Mouse (Mus musculus) monocyte, adult 59 days (primary cell): Measurements from ENCODE around the gene A930017K11Rik. TPM values are rescaled to one million over a fixed set of nuclear protein-coding genes. Genes with fewer than 3 reads are reported as not detected.

Experiments
- total RNA-seq, 2 experiments: library from RNA; stranded (reverse); gene quantifications; one replicate each; pipeline ENCODE4 v1.2.4; 2023

The A930017K11Rik gene
- total RNA-seq = not detected

DNA sequence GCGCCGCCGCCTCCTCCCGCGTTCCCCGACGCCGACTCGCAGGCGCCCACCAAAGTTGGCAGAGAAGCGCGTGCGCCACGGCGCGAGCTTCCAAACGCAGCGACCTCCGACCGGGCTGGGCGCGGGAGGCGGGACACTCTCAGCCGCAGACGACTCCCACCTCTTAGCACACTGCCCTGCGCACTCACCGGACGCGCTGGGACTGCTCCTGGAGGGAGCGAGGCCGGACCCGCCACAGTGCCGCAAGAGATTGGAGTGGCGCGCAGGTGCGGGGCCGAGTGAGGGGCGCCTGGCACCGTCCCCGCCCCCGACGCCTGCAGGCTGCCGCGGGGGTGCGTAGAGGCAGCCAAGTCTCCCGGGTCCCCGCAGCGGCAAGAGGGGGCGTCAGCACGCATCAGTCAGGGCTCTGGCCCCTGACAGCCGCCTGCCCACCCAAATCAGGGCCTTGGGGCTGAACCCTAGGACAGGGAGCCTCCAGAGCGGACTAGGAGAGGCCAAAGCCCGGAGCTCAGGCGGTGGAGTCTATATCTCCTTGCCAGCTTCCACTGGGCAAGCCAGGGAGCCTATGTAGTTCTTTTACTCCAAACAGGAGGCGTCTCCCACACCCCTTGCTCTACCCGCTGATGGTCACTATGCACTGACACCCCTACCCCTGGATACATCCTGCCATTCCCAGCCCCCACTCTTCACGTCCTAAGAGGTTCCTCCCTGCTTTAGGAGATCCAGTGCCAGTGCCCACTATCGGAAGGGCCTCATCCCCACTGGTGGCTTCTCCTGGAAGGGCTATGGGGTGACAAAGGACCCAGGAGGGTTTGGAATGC lies at the start of gene A930017K11Rik:
A930017K11Rik (minus strand) TSS at position 763 of the 821 bp plus-strand sequence.

DNA sequence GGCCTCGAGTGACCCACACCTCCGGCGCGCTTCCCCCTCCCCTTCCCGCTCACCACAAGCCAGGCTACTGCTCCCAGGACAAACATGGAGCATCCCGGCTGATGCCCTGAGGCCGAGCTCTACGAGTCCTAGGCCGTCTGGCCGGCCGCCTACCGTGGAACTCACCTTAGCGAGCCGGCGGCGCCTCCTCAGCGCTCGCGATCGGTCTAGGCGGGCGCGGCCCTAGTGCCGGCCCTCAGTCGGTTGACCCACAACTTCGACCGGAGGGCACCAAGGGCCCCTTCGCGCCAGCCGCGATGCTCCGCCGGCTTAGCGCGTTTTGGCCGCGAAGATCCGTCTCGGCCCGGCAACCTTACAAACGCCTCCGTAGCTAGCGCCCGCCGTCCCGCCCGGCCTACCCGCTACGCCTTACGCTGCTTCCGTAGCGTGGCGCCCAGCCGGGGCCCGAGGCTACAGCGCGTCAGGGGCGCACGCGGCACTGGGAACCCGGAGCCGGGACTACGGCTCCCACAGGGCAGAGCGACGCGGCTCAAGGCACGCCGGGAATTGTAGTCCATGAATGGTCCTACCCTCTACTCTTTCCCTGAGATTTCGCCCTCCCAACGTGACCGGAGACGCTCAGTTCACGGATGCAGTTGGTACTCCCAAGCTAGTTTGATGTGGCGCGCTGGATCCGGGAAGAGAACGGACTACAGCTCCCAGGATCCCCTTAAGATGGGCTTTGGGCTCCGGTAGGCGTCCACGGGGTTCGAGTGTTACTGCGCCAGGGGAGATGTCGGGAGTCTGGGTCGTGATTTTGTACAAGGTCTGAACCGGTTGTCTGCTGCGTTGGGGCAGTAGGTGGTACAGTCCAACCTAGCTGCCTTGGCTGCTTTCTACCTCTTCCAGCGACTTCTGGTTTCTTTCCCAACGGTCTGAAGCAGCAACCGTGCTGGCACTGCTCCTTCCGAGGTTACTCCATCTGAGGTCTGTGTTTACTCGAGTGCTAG lies 33.2 kb upstream of the A930017K11Rik start, which contains the start of gene Capn15:
Capn15 (minus strand) TSS at position 491 of the 989 bp plus-strand sequence.

DNA sequence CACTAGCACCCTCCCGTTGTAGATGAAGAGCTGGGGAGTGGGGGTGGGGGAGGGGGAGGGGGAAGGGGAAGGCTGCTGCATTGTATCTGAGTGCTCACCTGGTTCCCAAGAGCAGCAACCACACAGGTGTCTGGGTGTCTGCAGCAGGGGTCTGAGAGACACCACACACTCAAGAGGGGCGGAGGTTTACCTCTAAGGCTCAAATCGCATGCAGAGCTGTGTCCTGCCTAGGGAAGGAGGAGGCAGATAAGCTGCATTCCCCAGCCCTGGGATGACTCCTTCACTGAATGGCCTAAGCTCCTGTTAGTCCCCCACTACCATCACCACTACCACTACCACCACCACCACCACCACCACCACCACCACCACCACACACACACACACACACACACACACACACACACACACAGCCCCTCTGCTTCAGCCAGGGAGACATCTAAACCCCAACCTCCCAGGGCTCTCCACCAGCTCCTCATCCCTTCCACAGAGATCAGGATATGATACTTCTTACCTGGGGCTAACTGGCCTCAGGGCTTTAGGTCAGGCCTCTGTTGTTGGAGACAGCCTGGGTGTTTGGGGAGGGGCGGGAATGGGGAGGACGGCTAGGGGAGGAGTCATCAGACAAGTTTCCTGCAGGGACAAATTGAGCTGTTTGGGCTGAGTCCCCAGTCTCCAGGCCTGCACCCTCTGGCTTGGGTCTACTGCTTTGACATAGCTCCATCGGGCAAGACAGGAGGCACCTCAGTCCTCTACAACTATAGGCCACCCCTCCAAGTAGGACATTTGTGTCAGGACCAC lies 7.8 kb downstream of the A930017K11Rik start, which contains the start of the genes Pigq and Nhlrc4:
Pigq (minus strand) TSS at position 571 of the 798 bp plus-strand sequence.
Nhlrc4 (minus strand) TSS at position 596 of the 798 bp plus-strand sequence.

DNA sequence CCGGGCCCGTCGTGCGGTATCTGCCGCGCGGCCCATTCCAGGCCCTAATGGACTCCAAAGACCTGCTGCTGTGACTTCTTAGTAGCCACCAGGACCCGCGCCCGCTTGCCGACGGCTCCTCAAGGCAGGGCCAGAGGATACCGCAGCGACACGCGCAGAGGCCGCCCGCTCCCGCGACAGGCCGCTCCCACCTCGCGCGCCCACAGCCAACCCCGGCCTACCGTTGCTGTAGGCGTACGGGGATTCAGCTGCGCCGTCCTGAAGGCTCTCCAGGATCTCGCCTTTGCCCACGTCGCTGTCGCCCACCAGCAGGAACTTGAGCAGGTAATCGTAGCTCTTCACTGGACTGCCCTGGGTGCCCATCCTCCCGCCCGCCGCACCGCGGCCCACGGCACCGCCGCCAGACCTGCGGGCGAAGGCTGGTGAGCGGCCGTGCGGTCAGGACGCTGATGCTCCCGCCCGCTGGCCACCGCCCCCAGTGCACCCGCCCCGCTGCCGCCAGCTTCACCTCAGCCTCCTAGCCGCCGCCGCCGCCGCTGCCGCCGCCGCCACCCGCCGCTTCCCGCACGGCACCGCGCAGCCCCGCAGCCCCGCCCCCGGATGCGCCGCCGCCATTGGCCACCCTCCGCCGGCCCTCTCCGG lies 33.1 kb downstream of the A930017K11Rik start, which contains the start of gene Rab40c:
Rab40c (minus strand) TSS at position 584 of the 642 bp plus-strand sequence.

Other genes with a start within 250 kb of the A930017K11Rik start
- not detected for gene Gng13, start 235.4 kb downstream of the A930017K11Rik start, total RNA-seq
- 1 to 10 TPM; 2.6 to 3.9 TPM for gene Chtf18, start 225.1 kb downstream of the A930017K11Rik start, total RNA-seq
- gene Rpusd1, start 224.9 kb downstream of the A930017K11Rik start, total RNA-seq = 1 to 10 TPM; 6.6 to 7.9 TPM
- gene Mslnl, start 216.5 kb downstream of the A930017K11Rik start, total RNA-seq = not detected
- 1 to 10 TPM; 1.2 to 1.3 TPM for gene Msln, start 198.2 kb downstream of the A930017K11Rik start, total RNA-seq
- gene Narfl, start 178.8 kb downstream of the A930017K11Rik start, total RNA-seq = 10 to 100 TPM; 33.1 to 34.7 TPM
- 10 to 100 TPM; 21.6 to 21.7 TPM for gene Haghl, start 166.9 kb downstream of the A930017K11Rik start, total RNA-seq
- gene Ccdc78, start 166.0 kb downstream of the A930017K11Rik start, total RNA-seq = not detected
- 10 to 100 TPM; 33.5 to 35.6 TPM for gene Fam173a, start 159.7 kb downstream of the A930017K11Rik start, total RNA-seq
- not detected for gene AC134908.4, start 156.9 kb downstream of the A930017K11Rik start, total RNA-seq
- 1 to 10 TPM; 8.0 to 9.9 TPM for gene Metrn, start 155.4 kb downstream of the A930017K11Rik start, total RNA-seq
- under 1 TPM in 1 of 2 experiments, not detected in 1; 0.24 TPM for gene Fbxl16, start 143.5 kb downstream of the A930017K11Rik start, total RNA-seq
- gene Wdr24, start 128.9 kb downstream of the A930017K11Rik start, total RNA-seq = 10 to 100 TPM; 13.5 to 14.9 TPM
- gene Jmjd8, start 123.7 kb downstream of the A930017K11Rik start, total RNA-seq = 10 to 100 TPM; 23.2 to 28.1 TPM
- 10 to 100 TPM; 50.8 to 51.1 TPM for gene Stub1, start 119.2 kb downstream of the A930017K11Rik start, total RNA-seq
- 1 to 10 TPM; 1.2 to 1.7 TPM for gene Rhbdl1, start 115.3 kb downstream of the A930017K11Rik start, total RNA-seq
- gene Gm20683, start 110.8 kb downstream of the A930017K11Rik start, total RNA-seq = 1 to 10 TPM in 1 of 2 experiments, under 1 TPM in 1; 0.89 to 4.0 TPM
- 10 to 100 TPM; 28.4 to 34.3 TPM for gene Rhot2, start 107.7 kb downstream of the A930017K11Rik start, total RNA-seq
- gene Wdr90, start 91.1 kb downstream of the A930017K11Rik start, total RNA-seq = 1 to 10 TPM; 6.0 to 6.2 TPM
- gene Mcrip2, start 83.8 kb downstream of the A930017K11Rik start, total RNA-seq = 1 to 10 TPM; 4.8 to 5.5 TPM
- 10 to 100 TPM; 10.1 to 11.1 TPM for gene Mettl26, start 77.5 kb downstream of the A930017K11Rik start, total RNA-seq
- 1 to 10 TPM; 3.2 to 3.3 TPM for gene Wfikkn1, start 71.7 kb downstream of the A930017K11Rik start, total RNA-seq
- gene Rab40c, start 32.8 kb downstream of the A930017K11Rik start, total RNA-seq = 10 to 100 TPM; 16.5 to 18.1 TPM
- gene Pigq, start 7.6 kb downstream of the A930017K11Rik start, total RNA-seq = 10 to 100 TPM; 46.9 to 60.5 TPM
- not detected for gene Nhlrc4, start 7.6 kb downstream of the A930017K11Rik start, total RNA-seq
- 10 to 100 TPM; 31.1 to 32.2 TPM for gene Capn15, start 33.2 kb upstream of the A930017K11Rik start, total RNA-seq
- gene Rab11fip3, start 117.0 kb upstream of the A930017K11Rik start, total RNA-seq = 1 to 10 TPM; 5.1 to 6.8 TPM
- 1 to 10 TPM; 5.0 to 6.8 TPM for gene Decr2, start 137.8 kb upstream of the A930017K11Rik start, total RNA-seq
- 1 to 10 TPM; 2.2 to 2.8 TPM for gene Nme4, start 143.0 kb upstream of the A930017K11Rik start, total RNA-seq
- 10 to 100 TPM; 20.9 to 23.1 TPM for gene Tmem8, start 160.7 kb upstream of the A930017K11Rik start, total RNA-seq
- 10 to 100 TPM; 29.3 to 35.8 TPM for gene Mrpl28, start 170.9 kb upstream of the A930017K11Rik start, total RNA-seq
- gene Axin1, start 186.1 kb upstream of the A930017K11Rik start, total RNA-seq = 10 to 100 TPM; 49.8 to 53.8 TPM
- not detected for gene Pdia2, start 246.5 kb upstream of the A930017K11Rik start, total RNA-seq